Mouse (Mus musculus): ENCODE results near the gene Hoxc8. TPM values are rescaled to one million over a fixed set of nuclear protein-coding genes. Genes with fewer than 3 reads are reported as not detected.

Hoxc8 gene
- polyA plus RNA-seq (2012; fragmentation: generic; extraction: Trizol) = 1.1 TPM
- long read RNA-seq, experiment 1 = 0 reads
- long read RNA-seq, experiment 2 = 0 reads

DNA sequence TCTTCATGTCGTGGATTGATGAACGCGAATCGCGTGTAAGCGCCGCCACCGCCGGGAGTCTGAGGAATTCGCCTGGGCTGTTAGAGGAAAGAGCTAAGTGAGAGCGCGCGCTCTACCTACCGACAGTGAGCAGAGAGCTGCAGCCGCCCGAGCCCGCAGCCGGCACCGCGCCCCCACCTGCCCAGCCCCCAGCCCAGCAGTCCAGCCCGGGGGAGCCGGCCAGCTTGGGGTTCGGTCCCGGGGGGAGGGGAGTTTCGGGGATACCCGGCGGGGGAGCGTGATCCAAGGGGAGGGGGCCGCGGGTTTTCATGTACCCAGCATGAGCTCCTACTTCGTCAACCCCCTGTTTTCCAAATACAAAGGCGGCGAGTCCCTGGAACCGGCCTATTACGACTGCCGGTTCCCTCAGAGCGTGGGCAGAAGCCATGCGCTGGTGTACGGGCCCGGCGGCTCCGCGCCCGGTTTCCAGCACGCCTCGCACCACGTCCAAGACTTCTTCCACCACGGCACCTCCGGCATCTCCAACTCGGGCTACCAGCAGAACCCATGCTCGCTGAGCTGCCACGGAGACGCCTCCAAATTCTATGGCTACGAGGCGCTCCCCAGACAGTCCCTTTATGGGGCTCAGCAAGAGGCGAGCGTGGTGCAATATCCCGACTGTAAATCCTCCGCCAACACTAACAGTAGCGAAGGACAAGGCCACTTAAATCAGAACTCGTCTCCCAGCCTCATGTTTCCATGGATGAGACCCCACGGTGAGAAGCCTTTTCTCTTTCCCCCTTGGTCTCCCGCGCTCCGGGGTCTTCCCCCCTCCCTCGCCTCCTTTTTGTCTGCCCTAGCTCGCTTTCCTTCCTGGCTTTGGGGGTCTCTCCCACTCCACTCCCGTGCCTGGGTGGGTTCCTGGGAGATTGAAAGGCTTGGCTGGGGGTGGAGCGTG, at the start of gene Hoxc8:
Gene Hoxc8 (plus strand): TSS at position 147 of the 937 bp plus-strand sequence.
- H3K4me3 ChIP-seq (ENCODE audit: insufficient read depth, poor library complexity, severe bottlenecking) = no peak within 1 kb of the TSS
- no peaks in the 10 kb centered on the region for H3K27me3 ChIP-seq (ENCODE audit: control insufficient read depth, insufficient read depth, insufficient read length)
- H3K36me3 ChIP-seq (ENCODE audit: control insufficient read depth, insufficient read depth) = peaks cover 8% of the 10 kb centered on the region
- H3ac ChIP-seq (ENCODE audit: control insufficient read depth, insufficient read length, low read depth) = no peak within 1 kb of the TSS
- peaks cover 7% of the 10 kb centered on the region for H3K79me3 ChIP-seq (ENCODE audit: low read depth)
- TF ChIP-seq MYOG (IDR thresholded peaks at IDR 0.05; ENCODE audit: control insufficient read depth, extremely low read depth, insufficient read length) = no peak
- no peak for TF ChIP-seq CTCF (IDR thresholded peaks at IDR 0.05; ENCODE audit: control insufficient read depth, insufficient read depth, insufficient read length)
- no peak for TF ChIP-seq CEBPB (IDR thresholded peaks at IDR 0.05; ENCODE audit: low read depth)
- H3K79me2 ChIP-seq (ENCODE audit: control insufficient read depth, insufficient read depth) = peaks cover 50% of the 10 kb centered on the region

GRCm38 (mm10) chr15:102942739-102943467, 47.5 kb upstream of the Hoxc8 start:
- Histone ChIP-seq H3K27me3 (ENCODE audit: control insufficient read depth, insufficient read depth, insufficient read length) (no peaks in the 10 kb centered on the region), H3K36me3 (ENCODE audit: control insufficient read depth, insufficient read depth) (no peaks in the 10 kb centered on the region), H3K79me3 (ENCODE audit: low read depth) (peaks cover 2% of the 10 kb centered on the region), H3K4me3 (ENCODE audit: insufficient read depth, poor library complexity, severe bottlenecking) (peak overlapping the region; percentile 60), H3ac (ENCODE audit: control insufficient read depth, insufficient read length, low read depth) (peak overlapping the region; percentile 91), H3K79me2 (ENCODE audit: control insufficient read depth, insufficient read depth) (peaks cover 2% of the 10 kb centered on the region)
- TF ChIP-seq USF1 (IDR thresholded peaks at IDR 0.05; ENCODE audit: low read depth) = no peak
- TF ChIP-seq MYOG (IDR thresholded peaks at IDR 0.05; ENCODE audit: control insufficient read depth, extremely low read depth, insufficient read length) = no peak
- no peak for TF ChIP-seq MYOD1 (IDR thresholded peaks at IDR 0.05; ENCODE audit: control insufficient read depth, insufficient read length, low read depth)
- TF ChIP-seq CTCF (IDR thresholded peaks at IDR 0.05; ENCODE audit: control insufficient read depth, insufficient read depth, insufficient read length) = peak; percentile 95
- TF ChIP-seq MAX (IDR thresholded peaks at IDR 0.05) = peak; percentile 64
- no peak for TF ChIP-seq FOSL1 (IDR thresholded peaks at IDR 0.05; ENCODE audit: insufficient read depth, low read length, poor library complexity, severe bottlenecking)
- no peak for TF ChIP-seq CEBPB (IDR thresholded peaks at IDR 0.05; ENCODE audit: low read depth)

DNA sequence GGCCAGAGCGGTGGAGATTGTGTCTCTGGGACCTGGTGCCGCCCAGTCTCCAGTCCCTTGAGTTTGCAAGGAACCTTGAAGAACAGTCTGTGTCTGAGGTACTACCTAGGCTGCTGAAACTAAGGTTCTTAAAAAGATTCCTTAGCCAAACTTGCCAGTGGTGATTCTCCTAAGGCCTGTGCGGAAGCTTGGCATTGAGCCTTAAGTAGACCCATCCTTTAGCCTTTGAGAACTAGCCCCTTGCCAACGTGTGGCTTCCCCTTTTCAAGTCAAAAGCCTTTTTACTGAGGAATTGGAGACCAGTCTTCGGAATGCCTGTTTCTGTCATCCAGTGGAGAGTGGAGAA, 47.0 kb upstream of the Hoxc8 start:
- Histone ChIP-seq H3K4me3 (ENCODE audit: insufficient read depth, poor library complexity, severe bottlenecking) (peak overlapping the region; percentile 60), H3ac (ENCODE audit: control insufficient read depth, insufficient read length, low read depth) (peak overlapping the region; percentile 91), H3K79me2 (ENCODE audit: control insufficient read depth, insufficient read depth) (peaks cover 8% of the 10 kb centered on the region), H3K36me3 (ENCODE audit: control insufficient read depth, insufficient read depth) (no peaks in the 10 kb centered on the region), H3K79me3 (ENCODE audit: low read depth) (peaks cover 7% of the 10 kb centered on the region), H3K27me3 (ENCODE audit: control insufficient read depth, insufficient read depth, insufficient read length) (no peaks in the 10 kb centered on the region)
- TF ChIP-seq FOSL1 (IDR thresholded peaks at IDR 0.05; ENCODE audit: insufficient read depth, low read length, poor library complexity, severe bottlenecking) = no peak
- no peak for TF ChIP-seq USF1 (IDR thresholded peaks at IDR 0.05; ENCODE audit: low read depth)
- TF ChIP-seq MYOD1 (IDR thresholded peaks at IDR 0.05; ENCODE audit: control insufficient read depth, insufficient read length, low read depth) = no peak
- no peak for TF ChIP-seq MAX (IDR thresholded peaks at IDR 0.05)
- TF ChIP-seq CTCF (IDR thresholded peaks at IDR 0.05; ENCODE audit: control insufficient read depth, insufficient read depth, insufficient read length) = no peak
- TF ChIP-seq CEBPB (IDR thresholded peaks at IDR 0.05; ENCODE audit: low read depth) = no peak
- no peak for TF ChIP-seq MYOG (IDR thresholded peaks at IDR 0.05; ENCODE audit: control insufficient read depth, extremely low read depth, insufficient read length)

DNA sequence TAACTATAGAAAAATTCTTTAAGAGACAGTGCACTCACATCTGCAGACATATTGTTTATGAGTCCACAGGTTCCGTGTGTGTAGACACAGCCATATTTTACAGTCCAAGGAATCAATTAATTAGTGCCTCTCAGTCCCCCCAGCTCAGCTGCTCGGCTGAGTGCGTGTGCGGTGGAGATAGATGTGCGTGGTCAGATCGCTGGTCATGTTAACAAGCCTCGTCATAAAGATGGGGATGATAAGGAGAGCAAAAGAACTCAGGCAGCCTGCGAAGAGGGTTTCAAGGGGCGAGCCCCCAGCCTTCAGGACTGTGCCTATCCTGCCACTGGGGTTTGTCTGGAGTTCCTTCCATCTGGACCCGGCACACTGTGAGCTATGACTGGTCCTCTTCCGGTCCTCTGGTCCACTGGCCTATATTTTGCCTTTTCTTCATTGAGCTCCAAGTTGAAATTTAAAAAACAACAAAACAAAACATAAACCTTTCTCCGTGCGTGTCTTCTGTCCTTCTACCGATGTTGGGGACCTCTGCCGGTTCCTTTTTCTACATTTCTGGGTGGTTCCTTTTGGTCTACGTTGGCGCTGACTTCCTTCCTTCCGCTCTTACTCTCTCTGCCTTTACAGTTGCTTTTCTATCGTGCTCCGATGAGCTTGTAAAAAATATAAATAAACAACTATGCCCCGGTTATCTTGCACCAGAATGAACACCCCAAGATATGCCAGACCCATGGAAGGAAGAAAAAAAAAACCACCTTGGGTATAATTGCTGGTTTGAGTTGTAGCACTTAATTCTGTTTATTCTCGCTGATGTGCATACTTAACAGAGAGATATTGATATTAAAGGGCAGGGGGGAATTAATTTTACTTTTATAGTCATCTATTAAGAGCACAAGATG, 45.0 kb upstream of the Hoxc8 start:
- peaks cover 10% of the 10 kb centered on the region for H3K79me3 ChIP-seq (ENCODE audit: low read depth)
- H3K27me3 ChIP-seq (ENCODE audit: control insufficient read depth, insufficient read depth, insufficient read length) = no peaks in the 10 kb centered on the region
- peaks cover 22% of the 10 kb centered on the region for H3K79me2 ChIP-seq (ENCODE audit: control insufficient read depth, insufficient read depth)
- peak overlapping the region; percentile 41 for H3ac ChIP-seq (ENCODE audit: control insufficient read depth, insufficient read length, low read depth)
- TF ChIP-seq CTCF (IDR thresholded peaks at IDR 0.05; ENCODE audit: control insufficient read depth, insufficient read depth, insufficient read length) = no peak
- TF ChIP-seq MYOD1 (IDR thresholded peaks at IDR 0.05; ENCODE audit: control insufficient read depth, insufficient read length, low read depth) = no peak
- no peak for TF ChIP-seq CEBPB (IDR thresholded peaks at IDR 0.05; ENCODE audit: low read depth)
- TF ChIP-seq FOSL1 (IDR thresholded peaks at IDR 0.05; ENCODE audit: insufficient read depth, low read length, poor library complexity, severe bottlenecking) = no peak
- no peaks in the 10 kb centered on the region for H3K36me3 ChIP-seq (ENCODE audit: control insufficient read depth, insufficient read depth)
- H3K4me3 ChIP-seq (ENCODE audit: insufficient read depth, poor library complexity, severe bottlenecking) = no peak overlapping the region

DNA sequence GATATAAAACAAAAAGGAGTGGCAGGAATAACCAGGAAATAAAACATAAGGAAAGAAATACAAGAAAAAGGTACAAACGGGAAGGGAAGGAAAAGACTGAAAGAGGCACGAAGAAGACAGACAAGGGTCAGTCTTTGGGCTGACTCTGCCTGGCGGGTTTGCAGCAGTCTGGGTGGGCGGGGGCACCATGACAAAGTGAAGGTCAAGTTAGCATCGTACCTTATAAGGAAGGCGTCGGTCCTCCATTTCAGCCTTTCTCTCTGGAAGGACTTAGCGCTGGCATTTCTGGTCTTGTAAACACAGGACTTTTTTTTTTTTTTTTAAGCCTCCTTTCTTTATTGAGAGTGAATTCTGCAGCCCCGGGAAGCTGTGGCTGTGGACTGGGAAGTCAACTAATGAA, 43.1 kb upstream of the Hoxc8 start:
- Histone ChIP-seq H3K4me3 (ENCODE audit: insufficient read depth, poor library complexity, severe bottlenecking) (peak overlapping the region; percentile 16), H3K27me3 (ENCODE audit: control insufficient read depth, insufficient read depth, insufficient read length) (no peaks in the 10 kb centered on the region), H3K79me2 (ENCODE audit: control insufficient read depth, insufficient read depth) (peaks cover 40% of the 10 kb centered on the region), H3K36me3 (ENCODE audit: control insufficient read depth, insufficient read depth) (no peaks in the 10 kb centered on the region), H3ac (ENCODE audit: control insufficient read depth, insufficient read length, low read depth) (peak overlapping the region; percentile 38), H3K79me3 (ENCODE audit: low read depth) (peaks cover 10% of the 10 kb centered on the region)
- TF ChIP-seq CEBPB (IDR thresholded peaks at IDR 0.05; ENCODE audit: low read depth) = no peak
